Mouse (Mus musculus): ENCODE measurements around the gene Eng.

Eng gene

DNA sequence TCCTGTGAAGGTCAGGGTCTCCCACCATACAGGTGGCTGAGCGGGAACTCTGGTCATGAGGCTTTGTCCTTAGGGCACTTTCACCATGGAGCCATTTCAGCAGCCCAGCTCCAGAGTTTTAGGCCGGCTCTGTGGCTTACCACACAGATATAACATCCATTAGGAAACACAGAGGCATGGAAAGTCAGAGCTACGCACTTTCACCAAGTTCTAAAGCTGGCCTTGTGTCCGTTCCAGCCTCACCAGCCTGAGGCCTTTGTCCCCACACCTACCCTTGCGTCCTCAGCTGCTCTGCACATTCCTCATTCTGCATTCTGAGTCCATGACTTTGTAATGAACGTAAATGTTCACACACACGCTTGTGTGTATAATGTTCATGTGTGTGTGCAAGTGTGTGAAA, 58.6 kb downstream of the Eng start:
- in situ Hi-C loops (cut with MboI, MseI), result loop anchor here (10.0 kb wide), 1 partner anchor 1920 kb away; no protein-coding TSS in a partner anchor

DNA sequence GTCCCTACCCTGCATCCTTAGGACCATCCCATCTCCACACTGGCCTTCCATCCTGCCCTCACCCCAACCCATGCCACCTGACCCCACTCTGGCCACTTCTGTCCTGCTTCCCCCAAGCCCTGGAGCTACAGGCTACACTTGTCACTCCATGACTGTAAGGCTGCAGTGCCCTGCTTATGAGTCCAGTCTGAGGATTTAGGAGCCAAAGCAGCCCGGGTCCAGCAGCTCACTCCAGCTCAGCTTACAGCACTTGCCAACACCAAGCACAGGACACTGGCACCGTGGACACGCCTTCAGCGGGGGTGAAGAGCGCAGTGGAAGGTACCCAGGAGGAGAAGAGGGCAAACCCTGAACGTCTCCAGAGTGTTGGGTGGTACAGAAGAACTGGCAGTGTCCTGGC, 60.6 kb downstream of the Eng start:
- in situ Hi-C loops (cut with MboI, MseI), result loop anchor here (10.0 kb wide), 1 partner anchor 1918 kb away; no protein-coding TSS in a partner anchor

DNA sequence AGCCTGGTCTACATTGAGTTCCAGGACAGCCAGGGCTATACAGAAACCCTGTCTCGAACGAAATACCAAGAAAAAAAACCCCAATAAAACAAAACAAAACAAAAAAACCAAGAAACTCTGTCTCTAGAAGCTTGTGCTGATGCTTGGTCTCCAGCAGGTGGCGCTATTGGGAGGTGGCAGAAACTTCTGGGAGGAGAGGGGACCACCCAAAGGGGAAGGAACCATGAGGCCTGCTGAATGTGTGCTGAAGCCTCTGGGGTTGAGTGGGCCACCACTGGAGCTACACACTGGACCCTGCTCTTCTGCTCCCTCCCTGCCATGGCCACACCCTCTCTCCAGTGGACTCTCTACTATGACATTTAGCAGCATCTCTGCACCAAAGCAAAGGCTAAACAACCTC, 62.2 kb downstream of the Eng start:
- in situ Hi-C loops (cut with MboI, MseI), result loop anchor here (10.0 kb wide), 1 partner anchor 1916 kb away; no protein-coding TSS in a partner anchor

DNA sequence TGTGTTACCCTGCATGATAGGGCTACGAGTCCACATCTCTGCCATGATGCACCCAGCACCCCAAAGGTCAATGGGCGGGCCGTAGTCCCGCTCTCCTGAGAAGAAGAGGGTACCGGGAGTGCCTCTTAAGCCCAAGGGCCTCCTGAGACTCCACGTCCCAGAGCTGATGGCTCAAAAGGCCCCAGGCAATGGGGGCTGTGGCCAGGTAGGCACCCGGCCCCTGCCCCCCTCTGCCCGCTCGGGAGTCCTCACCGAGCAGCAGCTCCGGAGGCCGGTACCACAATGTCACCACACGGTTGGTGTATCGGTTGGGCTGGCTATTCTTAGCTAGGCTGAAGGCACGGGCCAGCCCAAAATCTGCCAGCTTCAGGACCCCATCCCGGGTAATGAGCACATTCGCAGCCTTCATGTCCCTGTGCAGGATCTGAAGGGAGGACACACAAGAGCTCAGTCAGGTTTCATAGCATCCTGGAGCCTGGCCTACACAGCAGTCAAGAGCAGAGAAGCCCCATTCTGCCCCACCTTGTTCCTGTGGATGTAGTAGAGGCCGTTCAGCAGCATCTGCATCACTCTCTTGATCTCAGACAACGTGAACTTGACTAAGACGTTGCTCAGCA, 63.2 kb downstream of the Eng start:
- in situ Hi-C loops (cut with MboI, MseI), result loop anchor here (10.0 kb wide), 1 partner anchor 1915 kb away; no protein-coding TSS in a partner anchor

DNA sequence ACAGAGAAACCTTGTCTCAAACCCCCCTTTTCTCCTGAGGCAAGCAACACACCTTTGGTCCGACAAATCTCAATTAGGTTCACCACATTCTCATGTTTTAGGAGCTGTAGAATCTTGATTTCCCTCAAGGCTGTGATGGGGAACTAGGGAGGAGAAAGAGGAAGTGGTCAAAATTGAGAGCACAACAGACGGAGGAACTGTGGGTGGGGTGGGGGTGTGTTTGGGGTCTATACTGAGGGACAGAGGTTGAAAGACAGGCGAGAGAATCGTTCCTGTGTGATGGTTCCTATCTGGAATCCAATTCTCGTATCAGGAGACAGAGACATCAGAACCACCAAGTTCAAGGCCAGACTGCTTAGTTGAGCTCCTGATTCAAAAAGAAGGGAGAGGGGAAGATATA, 64.0 kb downstream of the Eng start:
- in situ Hi-C loops (cut with MboI, MseI), result no loop called here

DNA sequence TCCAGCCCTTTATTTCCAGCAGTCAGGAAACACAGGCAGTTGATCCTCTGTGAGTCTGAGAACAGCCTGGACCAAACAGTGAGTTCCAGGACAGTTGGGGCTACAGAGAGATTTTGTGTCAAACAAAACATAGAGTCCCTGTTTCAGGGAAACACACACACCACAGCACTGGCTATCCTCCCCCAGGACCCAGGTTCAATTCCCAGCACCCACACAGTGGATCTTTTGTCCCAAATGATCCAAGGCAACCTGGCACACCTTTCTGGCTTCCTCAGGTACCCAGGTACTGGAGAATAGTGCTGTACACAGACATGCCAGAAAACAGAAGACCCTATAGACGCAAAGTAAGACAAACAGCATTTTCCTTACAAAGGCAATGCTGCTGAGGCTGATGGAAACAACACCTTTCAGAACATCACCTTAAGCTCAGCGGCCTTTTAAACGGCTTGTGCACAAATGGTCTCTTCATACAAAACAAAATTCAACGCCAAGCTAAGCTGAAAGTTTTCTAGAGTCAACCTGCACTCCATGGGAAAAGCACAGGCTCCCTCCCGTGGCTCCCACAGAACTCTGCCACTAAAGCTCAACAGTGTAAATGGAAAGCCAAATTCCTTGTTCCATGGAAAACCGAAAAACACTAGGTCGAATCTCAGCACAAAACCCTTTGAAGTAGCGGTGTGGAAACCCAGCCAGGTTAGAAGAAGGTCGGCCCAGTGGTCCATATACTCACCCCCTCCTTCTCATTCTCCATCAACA, 65.1 kb downstream of the Eng start:
- in situ Hi-C loops (cut with MboI, MseI), result no loop called here

DNA sequence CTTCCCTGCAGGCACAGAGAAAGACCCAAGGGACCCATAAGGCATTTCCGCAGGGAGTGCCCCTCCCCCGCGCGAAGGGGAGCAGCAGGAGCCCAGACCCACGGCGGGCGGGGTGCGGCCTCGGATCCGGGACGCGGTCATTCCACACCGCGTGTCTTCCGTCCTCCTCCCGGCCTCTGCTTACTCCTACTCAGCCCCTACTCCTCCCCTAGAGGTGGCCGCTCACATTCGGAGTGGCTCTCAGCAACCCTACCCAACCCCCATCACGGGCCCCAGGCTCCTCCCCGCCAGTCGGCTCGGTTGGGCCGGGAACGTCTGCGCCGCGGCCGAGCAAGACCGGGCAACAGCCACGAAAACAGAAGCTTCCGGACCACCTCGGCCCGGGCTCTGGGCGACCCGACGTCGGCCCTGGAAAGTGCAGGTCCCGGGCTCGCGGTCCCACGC, 65.7 kb downstream of the Eng start:
- in situ Hi-C loops (cut with MboI, MseI), result no loop called here

DNA sequence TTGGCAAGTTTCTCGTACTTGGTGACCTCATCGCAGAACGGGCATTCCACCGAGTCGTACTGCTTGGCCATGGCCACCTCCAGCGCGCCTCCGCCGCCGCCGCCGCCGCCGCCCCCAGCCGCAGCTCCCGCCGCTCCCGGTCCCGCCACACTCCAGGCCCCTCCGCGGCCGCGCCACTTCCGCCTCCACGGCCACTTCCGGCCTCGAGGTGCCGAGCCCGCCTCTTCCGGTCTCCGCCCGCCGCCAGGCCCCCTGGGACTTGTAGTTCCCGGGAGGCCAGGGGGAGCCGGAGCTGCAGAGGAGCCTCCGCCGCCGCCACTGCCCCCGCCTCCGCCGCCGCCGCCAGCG, 66.2 kb downstream of the Eng start:
- in situ Hi-C loops (cut with MboI, MseI), result no loop called here

DNA sequence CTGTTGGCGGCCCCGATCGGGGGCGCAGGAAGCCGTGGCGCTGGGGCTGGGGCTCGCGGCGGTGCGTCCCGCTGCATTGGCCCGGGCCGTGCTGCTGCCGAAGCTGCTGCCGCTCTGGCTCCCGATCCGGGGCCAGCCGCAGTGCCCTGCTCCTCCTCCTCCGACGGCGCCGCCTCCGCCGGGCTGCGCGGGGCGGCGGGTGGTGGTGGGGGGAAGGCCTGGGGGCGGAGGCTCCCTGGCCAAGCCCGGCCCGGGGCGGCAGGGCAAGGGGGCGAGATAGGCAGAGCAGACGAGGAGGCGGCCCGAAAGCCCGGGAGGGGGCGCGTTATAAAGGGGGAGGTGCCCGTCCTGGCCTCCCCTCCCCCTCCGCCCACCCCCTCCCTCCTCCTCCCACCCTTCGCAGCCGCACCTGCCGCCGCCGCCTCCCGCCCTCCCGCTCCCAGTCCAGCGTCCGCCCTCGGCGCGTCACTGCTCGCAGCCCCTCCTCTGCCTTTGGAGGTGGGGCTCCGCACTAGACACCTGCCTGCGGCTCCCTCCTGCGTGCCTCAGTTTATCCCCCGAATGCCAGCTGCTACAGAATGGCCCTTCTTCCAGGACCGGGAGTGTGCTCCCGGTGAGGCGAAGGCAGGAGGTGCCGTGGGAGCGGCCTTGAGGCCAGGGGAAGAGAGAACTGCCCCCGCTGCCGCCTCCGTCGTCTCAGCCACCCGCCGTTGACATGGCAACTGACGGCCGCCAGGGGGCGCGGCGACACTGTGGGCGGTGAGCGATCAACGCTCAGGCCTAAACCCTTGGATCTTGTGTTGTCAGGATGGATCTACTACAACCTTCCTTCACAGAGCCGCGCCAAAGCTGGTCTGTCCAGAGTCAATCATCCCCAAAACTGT, 66.8 kb downstream of the Eng start, which contains the start of gene Cdk9:
Cdk9 (minus strand) TSS at position 143 of the 884 bp plus-strand sequence.
- in situ Hi-C loops (cut with MboI, MseI), result no loop called here

DNA sequence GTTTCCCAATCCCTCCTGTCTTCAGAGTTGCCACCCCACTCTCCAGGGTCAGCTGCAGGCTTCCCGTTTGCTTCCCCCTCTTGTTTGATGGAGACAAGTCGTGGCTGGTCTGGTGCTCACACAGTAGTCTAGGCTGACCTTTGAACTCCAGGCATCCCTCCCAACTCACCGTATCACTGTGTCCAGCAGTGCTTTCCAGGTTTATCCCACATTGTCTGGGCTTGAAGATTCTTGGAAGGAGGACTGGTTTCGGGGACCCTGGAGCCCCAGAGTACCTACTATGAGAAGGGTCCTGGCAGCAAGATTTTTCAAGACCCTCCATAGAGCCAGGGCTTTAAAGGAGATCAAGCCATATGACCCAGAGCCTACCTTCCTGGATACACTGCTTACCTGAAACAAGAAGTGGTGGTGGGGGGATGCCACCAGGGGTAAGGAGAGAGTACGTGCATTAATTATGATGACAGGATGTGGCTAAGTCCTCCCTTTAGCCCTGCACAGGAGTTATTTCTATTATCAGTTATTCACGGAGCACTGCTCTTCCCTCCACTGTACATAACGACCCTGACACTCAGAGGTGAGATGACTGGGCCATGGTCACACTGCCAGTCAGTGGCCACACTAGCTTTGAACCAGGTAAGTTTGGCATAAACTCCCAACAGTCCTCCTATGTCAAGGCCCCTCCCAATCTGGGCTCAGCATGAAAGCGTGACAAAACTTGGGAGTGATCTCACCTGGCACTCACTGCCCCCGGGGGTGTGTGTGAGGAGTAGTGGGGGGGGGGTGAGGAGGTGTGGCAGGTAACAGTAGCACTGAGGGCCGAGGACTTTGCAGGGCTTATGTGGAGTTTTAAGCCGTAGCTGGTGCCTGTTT, 68.0 kb downstream of the Eng start:
- in situ Hi-C loops (cut with MboI, MseI), result no loop called here

DNA sequence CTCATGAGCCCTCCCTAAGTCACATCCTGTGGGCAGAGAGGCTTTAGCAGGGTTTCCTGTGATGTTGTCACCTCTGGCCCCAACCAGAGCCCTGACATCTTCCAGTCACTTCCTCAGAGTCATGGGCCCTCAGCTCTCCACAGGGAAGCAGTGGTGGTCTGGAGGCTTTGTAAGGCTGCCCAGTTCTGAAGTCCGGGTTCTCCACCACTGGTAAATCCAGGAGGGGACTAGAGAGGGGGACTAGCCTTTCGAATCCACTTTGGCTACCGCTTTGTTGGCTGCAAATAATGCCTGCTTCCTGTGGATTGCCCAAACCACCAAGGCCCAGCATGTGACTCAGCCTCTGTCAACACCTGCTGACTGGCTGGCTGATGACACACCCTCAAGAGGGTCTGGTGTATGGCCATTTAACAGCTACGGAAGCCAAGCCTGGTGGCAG, 68.6 kb downstream of the Eng start:
- in situ Hi-C loops (cut with MboI, MseI), result no loop called here

DNA sequence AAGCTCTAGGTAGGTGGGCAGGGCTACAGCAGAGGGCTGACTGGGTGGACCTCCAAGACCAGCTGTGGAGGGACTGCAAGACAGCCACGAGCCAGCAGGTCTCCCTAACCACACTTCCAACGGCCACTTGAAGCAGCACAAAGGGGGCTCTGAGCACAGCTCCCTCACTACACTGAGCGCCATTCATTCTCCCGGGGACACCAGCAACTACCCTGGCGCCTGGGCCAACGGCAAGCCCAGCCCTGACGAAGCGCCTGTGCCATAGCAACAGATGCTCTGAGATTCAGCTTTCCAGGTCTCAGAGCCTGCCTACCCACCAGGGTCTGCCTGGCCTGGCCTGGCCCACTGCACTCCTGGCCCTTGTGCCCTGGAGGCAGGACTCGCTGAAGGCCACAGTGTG, 72.4 kb downstream of the Eng start:
- in situ Hi-C loops (cut with MboI, MseI), result no loop called here

DNA sequence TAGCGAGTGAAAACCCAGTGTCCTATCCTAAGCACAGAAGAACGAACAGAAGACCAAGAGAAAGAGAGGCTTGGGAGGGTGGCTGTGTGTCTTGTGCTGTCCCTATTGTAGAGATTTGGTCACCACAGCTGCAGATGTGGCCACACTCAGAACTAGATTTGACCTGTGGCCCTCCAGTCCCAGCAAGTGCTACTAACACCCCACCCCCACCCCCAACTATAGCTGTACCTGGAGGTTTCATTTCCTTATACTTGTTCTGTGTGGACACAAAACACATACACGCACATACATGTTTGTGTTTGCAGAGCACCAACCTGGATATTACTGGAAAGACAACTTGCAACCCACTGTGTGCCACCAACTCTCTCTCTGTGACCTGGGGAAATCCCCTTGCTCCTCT, 73.7 kb downstream of the Eng start:
- in situ Hi-C loops (cut with MboI, MseI), result no loop called here

DNA sequence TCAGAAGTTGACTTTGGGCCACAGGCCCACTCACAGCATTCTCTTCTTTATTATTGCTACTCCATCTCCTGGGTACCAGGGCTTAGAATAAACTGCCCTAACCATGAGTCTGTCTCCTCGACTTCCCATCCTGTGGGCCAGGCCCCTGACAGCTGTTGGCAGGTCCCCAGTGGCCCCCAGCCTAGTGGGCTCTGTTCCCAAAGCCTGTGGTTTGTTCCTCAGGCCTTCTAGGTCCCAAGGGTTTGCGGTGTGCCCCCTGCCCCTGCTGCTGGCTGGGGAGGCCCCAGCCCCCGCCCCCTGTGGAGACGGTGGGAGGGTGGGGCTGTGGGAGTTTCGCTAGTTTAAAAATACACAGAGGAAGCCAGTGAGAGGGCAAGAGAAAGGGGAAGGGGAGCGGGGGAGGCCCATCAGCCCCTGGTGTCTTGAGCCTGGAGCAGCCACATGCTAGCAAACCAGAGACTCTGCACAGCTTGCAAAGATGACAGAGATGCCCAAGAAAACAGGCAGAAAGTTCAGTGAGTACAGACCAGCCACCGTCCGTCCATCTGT, 74.4 kb downstream of the Eng start, which contains the start of gene Sh2d3c:
Sh2d3c (plus strand) TSS at position 375 of the 549 bp plus-strand sequence.
- in situ Hi-C loops (cut with MboI, MseI), result no loop called here

DNA sequence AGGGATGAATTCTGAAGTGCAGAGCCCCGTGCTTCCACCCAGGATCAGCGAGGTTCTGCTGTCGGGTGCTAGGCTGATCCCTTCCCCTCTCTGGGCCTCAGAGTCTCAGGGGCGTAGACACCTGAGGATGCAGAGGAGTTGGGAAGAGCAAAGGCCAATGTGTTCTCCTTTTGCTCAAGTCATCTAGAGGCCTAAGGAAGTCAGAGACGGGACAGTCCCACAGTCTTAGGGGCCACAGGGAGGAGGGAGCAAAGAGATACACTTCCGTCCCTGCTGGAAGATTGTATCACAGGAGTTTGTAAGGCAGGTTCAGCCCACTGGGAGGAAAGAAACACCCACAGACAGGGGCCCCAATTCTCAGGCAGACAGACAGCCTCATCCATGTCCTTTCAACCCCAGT, 75.7 kb downstream of the Eng start:
- in situ Hi-C loops (cut with MboI, MseI), result no loop called here

DNA sequence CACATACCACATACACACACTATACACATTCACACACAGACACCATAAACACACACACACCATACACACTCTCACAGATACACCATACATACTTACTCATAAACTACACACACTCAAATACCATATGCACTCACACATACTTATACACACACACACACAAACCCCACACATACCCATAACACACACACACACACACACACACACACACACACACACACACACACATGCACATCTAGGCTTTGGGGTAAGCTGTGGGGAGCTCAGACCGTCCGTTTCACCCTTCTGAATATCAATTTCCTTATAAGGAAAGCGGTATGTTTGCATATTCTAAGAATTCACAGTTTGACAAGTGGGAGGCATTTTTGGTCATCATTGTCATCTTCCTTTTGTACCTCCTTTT, 76.2 kb downstream of the Eng start:
- in situ Hi-C loops (cut with MboI, MseI), result no loop called here

DNA sequence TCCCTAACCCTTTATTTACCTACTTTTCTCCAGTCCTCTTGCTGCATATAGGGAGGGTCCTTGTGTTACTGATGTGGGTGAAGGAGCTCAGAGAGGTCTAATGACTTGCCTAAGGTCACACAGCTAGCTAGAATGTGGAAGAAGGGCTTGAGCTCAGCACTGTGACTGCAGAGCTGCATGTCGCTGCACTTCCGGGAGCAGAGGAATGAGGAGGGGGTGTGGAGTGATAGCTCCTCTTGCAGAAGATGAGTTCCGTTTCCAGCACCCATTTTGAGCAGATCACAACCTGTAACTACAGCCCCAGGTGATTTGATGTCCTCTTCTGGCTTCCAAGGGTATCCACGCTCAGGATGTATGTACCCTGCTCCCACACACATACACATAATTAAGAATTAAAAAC, 77.8 kb downstream of the Eng start:
- in situ Hi-C loops (cut with MboI, MseI), result no loop called here

DNA sequence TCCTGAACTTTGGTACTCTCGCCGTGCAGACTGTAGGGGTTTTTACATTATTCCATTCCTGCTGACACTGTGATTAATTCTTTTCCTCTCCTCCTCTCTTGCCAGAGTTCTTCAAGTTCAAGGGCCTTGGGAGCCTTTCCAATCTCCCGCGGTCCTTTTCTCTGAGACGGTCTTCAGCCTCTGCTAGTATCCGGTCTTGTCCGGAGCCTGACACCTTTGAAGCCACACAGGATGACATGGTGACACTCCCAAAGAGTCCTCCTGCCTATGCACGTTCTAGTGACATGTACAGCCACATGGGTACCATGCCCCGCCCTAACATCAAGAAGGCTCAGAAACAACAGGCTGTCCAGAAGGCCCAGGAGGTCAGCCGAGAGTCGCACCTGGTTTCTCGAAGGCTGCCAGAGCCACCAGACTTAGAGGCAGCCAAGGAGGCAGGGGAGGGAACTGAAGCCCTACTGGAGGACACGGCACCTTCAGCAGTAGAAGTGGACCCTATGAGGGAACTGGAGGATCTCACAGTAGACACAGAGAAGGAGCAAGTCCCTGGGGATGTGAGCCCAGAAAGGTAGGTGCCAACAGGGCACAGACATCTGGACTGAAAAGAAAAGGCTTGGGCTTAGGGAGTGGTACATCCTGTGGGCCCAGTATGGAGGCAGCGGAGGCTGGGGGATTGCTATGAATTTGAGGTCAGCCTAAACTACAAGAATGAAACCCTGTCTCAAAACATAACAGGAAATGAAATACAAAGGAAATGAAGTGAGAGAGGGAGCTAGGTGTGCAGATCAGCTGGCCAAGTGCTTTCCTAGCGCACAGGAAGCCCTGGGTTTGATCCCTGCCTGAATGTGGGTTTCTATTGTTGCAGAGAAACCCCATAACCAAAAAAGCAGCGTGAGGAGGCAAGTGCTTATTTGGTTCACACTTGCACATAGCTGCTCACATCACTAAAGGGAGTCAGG, 78.7 kb downstream of the Eng start:
- in situ Hi-C loops (cut with MboI, MseI), result no loop called here

DNA sequence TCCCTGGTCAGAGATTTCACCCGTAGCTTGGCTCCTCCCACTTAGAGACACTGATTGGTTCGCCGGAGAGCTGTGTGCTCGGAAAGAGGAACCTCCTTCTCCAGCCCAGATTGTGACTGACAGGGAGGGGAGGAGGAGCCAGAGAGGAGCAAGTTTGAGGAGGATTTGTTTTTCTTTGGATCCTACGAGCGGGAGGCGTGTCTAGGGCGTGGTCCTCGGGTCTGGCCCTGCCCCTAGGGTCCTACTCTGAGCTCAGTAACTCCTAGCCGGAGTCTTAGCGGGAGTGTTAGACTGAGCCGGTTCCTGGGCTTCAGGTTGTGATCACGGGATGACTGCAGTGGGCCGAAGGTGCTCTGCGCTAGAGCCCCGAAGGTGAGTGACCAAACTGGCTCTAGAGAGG, 81.0 kb downstream of the Eng start:
- in situ Hi-C loops (cut with MboI, MseI), result no loop called here

DNA sequence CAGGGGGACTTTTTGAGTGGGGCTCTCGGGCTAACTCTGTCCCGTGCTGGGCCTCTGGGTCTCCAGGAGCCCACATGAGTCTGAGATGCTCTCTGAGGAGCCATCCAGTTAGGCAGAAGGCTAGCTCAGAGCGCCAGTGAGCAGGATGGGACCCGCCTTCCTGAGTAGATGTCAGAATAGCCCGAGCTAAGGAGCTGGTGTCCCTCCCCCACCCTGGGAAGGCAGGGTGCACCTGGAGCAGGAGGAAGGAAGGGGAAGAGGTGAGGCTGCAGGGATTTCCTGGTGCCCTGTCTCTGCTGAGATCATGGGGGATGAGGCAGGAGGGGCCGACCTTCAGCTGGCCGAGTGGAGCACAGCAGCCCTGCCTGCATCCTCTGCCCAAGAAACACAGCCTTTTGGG, 82.1 kb downstream of the Eng start:
- in situ Hi-C loops (cut with MboI, MseI), result no loop called here

Data from T-helper 2 cell (primary cell).